Mouse (Mus musculus) mouse embryonic stem cell (cell line): ENCODE data around the gene Psmb5.

ENCODE experiments used
- in situ Hi-C, 2 experiments: fragments of 300-500 bp; cut with MboI; formaldehyde crosslinking; loops; 1 replicate in 1 of 2; 3 replicates in 1 of 2; pipeline ENCODE4 v1.14.3; 2019 to 2020; ENCODE audit warnings: low sequenced_read_pairs in 2 of 2, low pct_unique_long_range_greater_than_20kb in 1 of 2, mixed read lengths in 1 of 2; ENCODE audit not compliant: unreplicated experiment in 1 of 2

The Psmb5 gene

GRCm38 (mm10) chr14:54572790-54573736 lies 44.8 kb downstream of the Psmb5 start:
- in situ Hi-C loops = no loop called here

- in situ Hi-C loops = no loop called here
Measured at GRCm38 (mm10) chr14:54572122-54572521, 45.7 kb downstream of the Psmb5 start.

GRCm38 (mm10) chr14:54569451-54570392 lies 48.1 kb downstream of the Psmb5 start:
- in situ Hi-C loops = no loop called here

- in situ Hi-C loops = no loop called here
Measured at GRCm38 (mm10) chr14:54568694-54569414, 49.0 kb downstream of the Psmb5 start.
